Mouse (Mus musculus) right cerebral cortex, postnatal 4 days (tissue): ENCODE data around the gene Hsd3b7.
"Not testable (repeated sequence)": the region's sequence is repeated elsewhere in the genome, so short reads cannot be mapped to it uniquely, and the experiment has no call there.

ENCODE experiments used
- DNase-seq: peaks from one replicate; pipeline ENCODE4 v3.0.0-alpha.2; 2022

The Hsd3b7 gene

GRCm38 (mm10) chr7:127800435-127801009 is at the start of gene Hsd3b7:
Gene Hsd3b7, plus strand, starts transcription at chr7:127800604.
- peak; percentile 90 for DNase-seq

- no peak for DNase-seq
Observed at GRCm38 (mm10) chr7:127751619-127752018, 48.8 kb upstream of the Hsd3b7 start.

GRCm38 (mm10) chr7:127752069-127752468 is 48.3 kb upstream of the Hsd3b7 start:
- DNase-seq = no peak

- DNase-seq = no peak
Observed at GRCm38 (mm10) chr7:127753158-127753557, 47.2 kb upstream of the Hsd3b7 start.

- no peak for DNase-seq
Observed at GRCm38 (mm10) chr7:127753741-127754140, 46.7 kb upstream of the Hsd3b7 start.

GRCm38 (mm10) chr7:127759716-127760115 is 40.7 kb upstream of the Hsd3b7 start:
- no peak for DNase-seq

- DNase-seq = no peak
Observed at GRCm38 (mm10) chr7:127760478-127760877, 39.9 kb upstream of the Hsd3b7 start.

GRCm38 (mm10) chr7:127761026-127761425 is 39.4 kb upstream of the Hsd3b7 start:
- peak; percentile 50 for DNase-seq

- no peak for DNase-seq
Observed at GRCm38 (mm10) chr7:127763642-127764041, 36.8 kb upstream of the Hsd3b7 start.

GRCm38 (mm10) chr7:127765756-127766155 is 34.6 kb upstream of the Hsd3b7 start:
- no peak for DNase-seq

GRCm38 (mm10) chr7:127766851-127767609 is 33.4 kb upstream of the Hsd3b7 start:
- DNase-seq = no peak

- DNase-seq = no peak
Observed at GRCm38 (mm10) chr7:127767671-127768345, 32.6 kb upstream of the Hsd3b7 start.

GRCm38 (mm10) chr7:127768346-127768996 is 31.9 kb upstream of the Hsd3b7 start:
- peak; percentile 31 for DNase-seq

GRCm38 (mm10) chr7:127768997-127769593 is 31.3 kb upstream of the Hsd3b7 start:
- DNase-seq = peak; percentile 92

GRCm38 (mm10) chr7:127769651-127770038 is 30.8 kb upstream of the Hsd3b7 start, which contains the start of gene Orai3:
Gene Orai3, plus strand, starts transcription at chr7:127769815.
- DNase-seq = peak; percentile 78

- no peak for DNase-seq
Observed at GRCm38 (mm10) chr7:127770039-127770905, 30.1 kb upstream of the Hsd3b7 start.

- DNase-seq = no peak
Observed at GRCm38 (mm10) chr7:127771262-127771661, 29.1 kb upstream of the Hsd3b7 start.

- no peak for DNase-seq
Observed at GRCm38 (mm10) chr7:127772080-127772479, 28.3 kb upstream of the Hsd3b7 start.

- no peak for DNase-seq
Observed at GRCm38 (mm10) chr7:127772557-127772956, 27.8 kb upstream of the Hsd3b7 start.

GRCm38 (mm10) chr7:127773664-127774384 is 26.6 kb upstream of the Hsd3b7 start:
- peak; percentile 70 for DNase-seq

- not testable (repeated sequence) for DNase-seq
Observed at GRCm38 (mm10) chr7:127775837-127776236, 24.6 kb upstream of the Hsd3b7 start.
